Mouse (Mus musculus): ENCODE data around the gene Pde1c.

Gene Pde1c

GRCm38 (mm10) chr6:56331432-56331831, 237.5 kb downstream of the Pde1c start:
- DNase-seq (ENCODE audit: low spot score in 2 of 2) = no peak

- DNase-seq (ENCODE audit: low spot score in 2 of 2) = no peak
These were observed 240.8 kb downstream of the Pde1c start for GRCm38 (mm10) chr6:56328103-56328502.

- no peak for DNase-seq (ENCODE audit: low spot score in 2 of 2)
These were observed 246.1 kb downstream of the Pde1c start for GRCm38 (mm10) chr6:56322799-56323198.

GRCm38 (mm10) chr6:56310318-56310717, 258.6 kb downstream of the Pde1c start:
- DNase-seq (ENCODE audit: low spot score in 2 of 2) = no peak

- no peak for DNase-seq (ENCODE audit: low spot score in 2 of 2)
These were observed 262.8 kb downstream of the Pde1c start for GRCm38 (mm10) chr6:56306066-56306465.

- no peak for DNase-seq (ENCODE audit: low spot score in 2 of 2)
These were observed 276.7 kb downstream of the Pde1c start for GRCm38 (mm10) chr6:56292176-56292575.

- no peak for DNase-seq (ENCODE audit: low spot score in 2 of 2)
These were observed 279.6 kb downstream of the Pde1c start for GRCm38 (mm10) chr6:56289307-56289706.

GRCm38 (mm10) chr6:56284821-56285220, 284.1 kb downstream of the Pde1c start:
- DNase-seq (ENCODE audit: low spot score in 2 of 2) = no peak

- peak; percentile 20 to 24 for DNase-seq (ENCODE audit: low spot score in 2 of 2)
These were observed 293.4 kb downstream of the Pde1c start for GRCm38 (mm10) chr6:56275461-56275860.

- DNase-seq (ENCODE audit: low spot score in 2 of 2) = no peak
These were observed 297.2 kb downstream of the Pde1c start for GRCm38 (mm10) chr6:56271741-56272140.

- no peak for DNase-seq (ENCODE audit: low spot score in 2 of 2)
These were observed 304.4 kb downstream of the Pde1c start for GRCm38 (mm10) chr6:56264509-56264908.

GRCm38 (mm10) chr6:56260118-56260517, 308.8 kb downstream of the Pde1c start:
- DNase-seq (ENCODE audit: low spot score in 2 of 2) = no peak

- no peak for DNase-seq (ENCODE audit: low spot score in 2 of 2)
These were observed 311.2 kb downstream of the Pde1c start for GRCm38 (mm10) chr6:56257555-56258297.

- DNase-seq (ENCODE audit: low spot score in 2 of 2) = no peak
These were observed 318.8 kb downstream of the Pde1c start for GRCm38 (mm10) chr6:56250091-56250490.

- DNase-seq (ENCODE audit: low spot score in 2 of 2) = no peak
These were observed 377.3 kb downstream of the Pde1c start for GRCm38 (mm10) chr6:56191426-56192140.

- no peak for DNase-seq (ENCODE audit: low spot score in 2 of 2)
These were observed 392.4 kb downstream of the Pde1c start for GRCm38 (mm10) chr6:56176485-56176884.

- no peak for DNase-seq (ENCODE audit: low spot score in 2 of 2)
These were observed 396.7 kb downstream of the Pde1c start for GRCm38 (mm10) chr6:56172172-56172571.

GRCm38 (mm10) chr6:56168736-56169135, 400.2 kb downstream of the Pde1c start:
- peak; percentile 46 to 54 for DNase-seq (ENCODE audit: low spot score in 2 of 2)

GRCm38 (mm10) chr6:56158217-56158616, 410.7 kb downstream of the Pde1c start:
- no peak for DNase-seq (ENCODE audit: low spot score in 2 of 2)

- no peak for DNase-seq (ENCODE audit: low spot score in 2 of 2)
These were observed 412.1 kb downstream of the Pde1c start for GRCm38 (mm10) chr6:56156836-56157235.

- DNase-seq (ENCODE audit: low spot score in 2 of 2) = peak in 1 of 2 experiments; percentile 5
These were observed 438.3 kb downstream of the Pde1c start for GRCm38 (mm10) chr6:56130493-56131159.

GRCm38 (mm10) chr6:56099520-56100101, 469.3 kb downstream of the Pde1c start:
- DNase-seq (ENCODE audit: low spot score in 2 of 2) = no peak
